Mouse (Mus musculus): ENCODE results near the gene Pcdh10. TPM values are rescaled to one million over a fixed set of nuclear protein-coding genes. Genes with fewer than 3 reads are reported as not detected.

Pcdh10 gene
- total and polyA plus RNA-seq, 2 experiments from 2014 or later, result 26.7 to 169 TPM

- Histone ChIP-seq H3K27me3 (ENCODE audit: insufficient read depth, low read length) (no peaks in the 10 kb centered on the region), H3K9me3 (ENCODE audit: low read length) (no peaks in the 10 kb centered on the region), H3K4me1 (ENCODE audit: insufficient read depth, low read length) (no peaks in the 10 kb centered on the region), H3K4me2 (ENCODE audit: low read depth, low read length, poor library complexity, severe bottlenecking) (peak overlapping the region; percentile 91), H3K27ac (ENCODE audit: low read depth, low read length) (peak overlapping the region; percentile 90), H3K36me3 (ENCODE audit: insufficient read depth, low read length) (no peaks in the 10 kb centered on the region), H3K9ac (replicated peaks; ENCODE audit: low read length, poor library complexity, severe bottlenecking) (peak overlapping the region; percentile 74), H3K4me3 (ENCODE audit: low read depth, low read length) (peak overlapping the region; percentile 62)
- under 1% methylated on average over 26 of the region's 26 CpGs for WGBS
- peak; percentile 42 for ATAC-seq (ENCODE audit: low FRiP score)
- peak; percentile 24; the same call in 1 of the 2 replicates for TF ChIP-seq CTCF (IDR thresholded peaks at IDR 0.05)
- DNase-seq (ENCODE audit: low spot score), result peak; percentile 78
Measured at GRCm38 (mm10) chr3:45377391-45377998, 703 bp upstream of the Pcdh10 start.

GRCm38 (mm10) chr3:45379541-45379971 is 1.4 kb downstream of the Pcdh10 start:
- Histone ChIP-seq H3K27me3 (ENCODE audit: insufficient read depth, low read length) (no peaks in the 10 kb centered on the region), H3K36me3 (ENCODE audit: insufficient read depth, low read length) (no peaks in the 10 kb centered on the region), H3K27ac (ENCODE audit: low read depth, low read length) (peak overlapping the region; percentile 90), H3K4me2 (ENCODE audit: low read depth, low read length, poor library complexity, severe bottlenecking) (peak overlapping the region; percentile 91), H3K9me3 (ENCODE audit: low read length) (no peaks in the 10 kb centered on the region), H3K9ac (replicated peaks; ENCODE audit: low read length, poor library complexity, severe bottlenecking) (peak overlapping the region; percentile 74), H3K4me3 (ENCODE audit: low read depth, low read length) (peak overlapping the region; percentile 62), H3K4me1 (ENCODE audit: insufficient read depth, low read length) (peaks cover 2% of the 10 kb centered on the region; the same call in 1 of the 2 replicates)
- WGBS, result under 1% methylated on average over 21 of the region's 29 CpGs
- ATAC-seq (ENCODE audit: low FRiP score), result peak; percentile 3; the same call in 1 of the 2 replicates
- peak; percentile 52 for DNase-seq (ENCODE audit: low spot score)
- no peak for TF ChIP-seq CTCF (IDR thresholded peaks at IDR 0.05)

- peak overlapping the region; percentile 74 for H3K9ac ChIP-seq (replicated peaks; ENCODE audit: low read length, poor library complexity, severe bottlenecking)
- DNase-seq (ENCODE audit: low spot score) (peak; percentile 52), ATAC-seq (ENCODE audit: low FRiP score) (no peak; the same call in 1 of the 2 replicates)
- H3K36me3 ChIP-seq (ENCODE audit: insufficient read depth, low read length), result 0 out of 2 replicates have a peak, but pooled peaks cover 2% of the 10 kb centered on the region
- peaks cover 4% of the 10 kb centered on the region; the same call in 1 of the 2 replicates for H3K4me1 ChIP-seq (ENCODE audit: insufficient read depth, low read length)
- no peak for TF ChIP-seq CTCF (IDR thresholded peaks at IDR 0.05)
- H3K27ac ChIP-seq (ENCODE audit: low read depth, low read length), result peak overlapping the region; percentile 90
- H3K4me2 ChIP-seq (ENCODE audit: low read depth, low read length, poor library complexity, severe bottlenecking), result peak overlapping the region; percentile 91
- no peaks in the 10 kb centered on the region for H3K9me3 ChIP-seq (ENCODE audit: low read length)
- no peaks in the 10 kb centered on the region for H3K27me3 ChIP-seq (ENCODE audit: insufficient read depth, low read length)
- 1% methylated on average over 52 of the region's 55 CpGs for whole genome bisulfite sequencing
- peak overlapping the region; percentile 62 for H3K4me3 ChIP-seq (ENCODE audit: low read depth, low read length)
Measured at GRCm38 (mm10) chr3:45379972-45380761, 2.0 kb downstream of the Pcdh10 start.

- H3K9me3 ChIP-seq (ENCODE audit: low read length), result no peaks in the 10 kb centered on the region
- TF ChIP-seq CTCF (IDR thresholded peaks at IDR 0.05), result peak; percentile 57
- ATAC-seq (ENCODE audit: low FRiP score) (no peak; the same call in 1 of the 2 replicates), DNase-seq (ENCODE audit: low spot score) (peak; percentile 40)
- peak overlapping the region; percentile 91 for H3K4me2 ChIP-seq (ENCODE audit: low read depth, low read length, poor library complexity, severe bottlenecking)
- under 1% methylated on average over 81 of the region's 82 CpGs for WGBS
- peaks cover 4% of the 10 kb centered on the region; the same call in 1 of the 2 replicates for H3K4me1 ChIP-seq (ENCODE audit: insufficient read depth, low read length)
- H3K9ac ChIP-seq (replicated peaks; ENCODE audit: low read length, poor library complexity, severe bottlenecking), result peak overlapping the region; percentile 74
- peak overlapping the region; percentile 62 for H3K4me3 ChIP-seq (ENCODE audit: low read depth, low read length)
- H3K27me3 ChIP-seq (ENCODE audit: insufficient read depth, low read length), result no peaks in the 10 kb centered on the region
- H3K36me3 ChIP-seq (ENCODE audit: insufficient read depth, low read length), result 0 out of 2 replicates have a peak, but pooled peaks cover 2% of the 10 kb centered on the region
- H3K27ac ChIP-seq (ENCODE audit: low read depth, low read length), result peak overlapping the region; percentile 90
Measured at GRCm38 (mm10) chr3:45380811-45381761, 2.9 kb downstream of the Pcdh10 start.

- ATAC-seq (ENCODE audit: low FRiP score) (no peak), DNase-seq (ENCODE audit: low spot score) (peak; percentile 45)
- H3K27me3 ChIP-seq (ENCODE audit: insufficient read depth, low read length), result no peaks in the 10 kb centered on the region
- H3K36me3 ChIP-seq (ENCODE audit: insufficient read depth, low read length), result 0 out of 2 replicates have a peak, but pooled peaks cover 2% of the 10 kb centered on the region
- WGBS, result 16% methylated on average over 4 of the region's 4 CpGs
- no peak for TF ChIP-seq CTCF (IDR thresholded peaks at IDR 0.05)
- peak overlapping the region; percentile 74 for H3K9ac ChIP-seq (replicated peaks; ENCODE audit: low read length, poor library complexity, severe bottlenecking)
- no peaks in the 10 kb centered on the region for H3K9me3 ChIP-seq (ENCODE audit: low read length)
- peaks cover 4% of the 10 kb centered on the region; the same call in 1 of the 2 replicates for H3K4me1 ChIP-seq (ENCODE audit: insufficient read depth, low read length)
- peak overlapping the region; percentile 91 for H3K4me2 ChIP-seq (ENCODE audit: low read depth, low read length, poor library complexity, severe bottlenecking)
- H3K27ac ChIP-seq (ENCODE audit: low read depth, low read length), result peak overlapping the region; percentile 90
- peak overlapping the region; percentile 62 for H3K4me3 ChIP-seq (ENCODE audit: low read depth, low read length)
Measured at GRCm38 (mm10) chr3:45382032-45382755, 4.0 kb downstream of the Pcdh10 start.

Data from midbrain, postnatal 0 days (tissue).